Mouse (Mus musculus): ENCODE results near the gene Tnks2. TPM values are rescaled to one million over a fixed set of nuclear protein-coding genes. Genes with fewer than 3 reads are reported as not detected.

The Tnks2 gene
- polyA plus RNA-seq, 2 experiments = 74.9 to 82.9 TPM

DNA sequence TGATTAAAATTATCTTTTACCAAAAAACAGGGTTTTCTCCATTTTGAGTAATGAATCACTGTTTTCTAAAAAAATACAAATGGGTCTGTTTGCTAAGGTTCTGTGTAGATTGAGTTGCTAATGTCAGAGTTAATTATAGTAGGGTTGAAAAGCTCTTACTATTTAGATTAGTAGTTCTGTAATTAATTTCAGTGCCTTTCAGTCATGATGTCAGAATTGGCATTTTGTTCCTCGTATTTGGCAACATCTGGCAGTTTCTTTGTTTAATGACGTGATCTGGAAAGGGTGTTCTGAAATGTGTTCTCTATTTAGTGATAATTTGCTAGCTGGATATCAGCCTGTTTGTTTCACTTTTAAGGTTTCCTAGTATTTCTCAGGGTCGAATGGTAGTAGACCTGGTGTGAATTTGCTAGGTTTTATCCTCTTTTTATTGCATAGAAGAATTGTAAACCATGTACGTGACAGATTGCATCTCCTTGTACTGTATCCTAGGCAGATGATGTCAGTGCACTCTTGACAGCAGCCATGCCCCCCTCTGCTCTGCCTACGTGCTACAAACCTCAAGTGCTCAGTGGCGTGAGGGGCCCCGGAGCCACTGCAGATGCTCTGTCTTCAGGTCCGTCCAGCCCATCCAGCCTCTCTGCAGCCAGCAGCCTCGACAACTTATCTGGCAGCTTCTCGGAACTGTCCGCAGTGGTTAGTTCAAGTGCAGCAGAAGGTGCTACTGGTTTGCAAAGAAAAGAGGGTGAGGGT is 44.9 kb downstream of the Tnks2 start:
- TF ChIP-seq POLR2A (IDR thresholded peaks at IDR 0.05; ENCODE audit: borderline replicate concordance, extremely low read depth, insufficient read depth, insufficient read length) = no peak
- H3K27me3 ChIP-seq (ENCODE audit: control insufficient read depth, insufficient read depth, low read length) = no peaks in the 10 kb centered on the region
- no peak overlapping the region for H3K4me3 ChIP-seq (replicated peaks; ENCODE audit: low read length)
- H3K4me1 ChIP-seq (ENCODE audit: control insufficient read depth, insufficient read depth, low read length) = no peaks in the 10 kb centered on the region
- no peaks in the 10 kb centered on the region for H3K9me3 ChIP-seq (ENCODE audit: control insufficient read depth, low read length)
- ATAC-seq (ENCODE audit: low FRiP score, low read depth) (no peak), DNase-seq (ENCODE audit: low spot score) (no peak)
- WGBS = 65% methylated on average over 11 of the region's 11 CpGs
- H3K9ac ChIP-seq (ENCODE audit: low read depth, low read length, severe bottlenecking) = no peak overlapping the region
- H3K36me3 ChIP-seq (ENCODE audit: control insufficient read depth, insufficient read depth, low read length) = peaks cover 92% of the 10 kb centered on the region
- H3K4me2 ChIP-seq (replicated peaks; ENCODE audit: low read depth, low read length, severe bottlenecking) = no peak overlapping the region
- no peak overlapping the region for H3K27ac ChIP-seq (replicated peaks; ENCODE audit: low read depth, low read length)

DNA sequence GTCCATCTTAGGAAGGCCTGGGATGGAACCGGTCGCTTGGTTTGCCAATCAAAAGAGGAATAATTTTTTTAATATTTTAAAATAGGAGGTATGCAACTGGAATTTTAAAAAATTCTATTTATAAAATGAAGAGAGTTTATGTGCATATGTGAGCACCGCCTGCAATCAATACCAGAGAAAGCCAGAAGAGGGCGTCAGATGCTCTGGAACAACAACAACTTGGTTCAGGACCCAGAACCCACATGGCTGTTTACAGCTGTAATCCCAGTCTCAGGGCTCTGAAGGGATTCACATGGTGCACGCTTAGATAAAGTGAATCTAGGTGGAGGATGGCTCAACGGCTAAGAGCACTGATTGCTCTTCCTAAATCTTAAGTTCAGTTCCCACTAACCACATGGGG is 49.1 kb downstream of the Tnks2 start:
- DNase-seq (ENCODE audit: low spot score) (no peak), ATAC-seq (ENCODE audit: low FRiP score, low read depth) (peak; percentile 25; the same call in 1 of the 2 replicates)
- H3K4me2 ChIP-seq (replicated peaks; ENCODE audit: low read depth, low read length, severe bottlenecking) = no peak overlapping the region
- H3K4me1 ChIP-seq (ENCODE audit: control insufficient read depth, insufficient read depth, low read length) = no peaks in the 10 kb centered on the region
- TF ChIP-seq POLR2A (IDR thresholded peaks at IDR 0.05; ENCODE audit: borderline replicate concordance, extremely low read depth, insufficient read depth, insufficient read length) = no peak
- H3K36me3 ChIP-seq (ENCODE audit: control insufficient read depth, insufficient read depth, low read length) = peaks cover 91% of the 10 kb centered on the region
- H3K27ac ChIP-seq (replicated peaks; ENCODE audit: low read depth, low read length) = no peak overlapping the region
- WGBS = 80% methylated on average over 6 of the region's 6 CpGs
- no peak overlapping the region for H3K9ac ChIP-seq (ENCODE audit: low read depth, low read length, severe bottlenecking)
- no peaks in the 10 kb centered on the region for H3K9me3 ChIP-seq (ENCODE audit: control insufficient read depth, low read length)
- H3K4me3 ChIP-seq (replicated peaks; ENCODE audit: low read length) = no peak overlapping the region
- no peaks in the 10 kb centered on the region for H3K27me3 ChIP-seq (ENCODE audit: control insufficient read depth, insufficient read depth, low read length)

DNA sequence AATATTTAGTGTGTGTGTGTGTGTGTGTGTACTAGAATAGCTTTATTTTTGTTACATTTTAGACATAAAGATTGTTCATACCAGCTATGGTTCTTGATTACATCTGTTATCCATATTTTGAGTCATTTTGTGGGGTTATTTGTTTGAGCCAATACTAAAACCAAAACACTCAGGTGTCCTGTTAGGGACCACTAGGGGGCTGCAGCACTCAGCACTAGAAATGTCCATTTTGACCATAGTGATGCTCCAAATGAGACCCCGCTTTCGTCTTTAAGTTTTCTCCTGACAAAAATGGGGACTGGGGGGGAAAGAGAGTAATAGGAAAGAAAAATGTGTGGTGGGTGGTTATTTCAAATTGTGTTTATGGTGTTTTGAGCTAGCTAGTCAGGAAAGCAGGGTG is 52.3 kb downstream of the Tnks2 start:
- peaks cover 96% of the 10 kb centered on the region for H3K36me3 ChIP-seq (ENCODE audit: control insufficient read depth, insufficient read depth, low read length)
- H3K4me1 ChIP-seq (ENCODE audit: control insufficient read depth, insufficient read depth, low read length) = no peaks in the 10 kb centered on the region
- WGBS = 87% methylated on average over 2 of the region's 2 CpGs
- no peak overlapping the region for H3K9ac ChIP-seq (ENCODE audit: low read depth, low read length, severe bottlenecking)
- no peak overlapping the region for H3K27ac ChIP-seq (replicated peaks; ENCODE audit: low read depth, low read length)
- DNase-seq (ENCODE audit: low spot score) = no peak
- no peak overlapping the region for H3K4me2 ChIP-seq (replicated peaks; ENCODE audit: low read depth, low read length, severe bottlenecking)
- no peak overlapping the region for H3K4me3 ChIP-seq (replicated peaks; ENCODE audit: low read length)
- H3K9me3 ChIP-seq (ENCODE audit: control insufficient read depth, low read length) = no peaks in the 10 kb centered on the region
- TF ChIP-seq POLR2A (IDR thresholded peaks at IDR 0.05; ENCODE audit: borderline replicate concordance, extremely low read depth, insufficient read depth, insufficient read length) = no peak
- H3K27me3 ChIP-seq (ENCODE audit: control insufficient read depth, insufficient read depth, low read length) = no peaks in the 10 kb centered on the region
- ATAC-seq (ENCODE audit: low FRiP score, low read depth) = no peak

DNA sequence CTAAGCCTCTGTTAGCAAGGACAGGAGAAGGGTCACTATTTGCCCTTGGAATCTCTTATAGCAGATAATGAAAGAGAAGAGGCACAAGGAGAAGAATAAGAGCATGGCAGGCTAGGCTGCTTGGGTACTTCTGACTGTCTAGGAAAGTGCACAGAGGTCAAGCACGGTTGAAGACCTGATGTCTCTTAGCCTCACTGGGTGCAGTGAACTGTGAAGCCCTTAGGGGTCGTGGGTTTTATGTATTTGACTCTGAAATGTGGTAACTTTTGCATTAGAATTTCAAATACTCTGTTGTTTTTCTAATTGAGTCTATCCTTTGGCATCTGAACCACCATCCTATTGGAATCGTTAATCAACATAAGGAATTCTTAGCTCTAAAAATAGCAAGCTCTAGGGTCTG is 53.7 kb downstream of the Tnks2 start:
- H3K4me3 ChIP-seq (replicated peaks; ENCODE audit: low read length) = no peak overlapping the region
- H3K4me1 ChIP-seq (ENCODE audit: control insufficient read depth, insufficient read depth, low read length) = no peaks in the 10 kb centered on the region
- ATAC-seq (ENCODE audit: low FRiP score, low read depth) (no peak), DNase-seq (ENCODE audit: low spot score) (no peak)
- H3K4me2 ChIP-seq (replicated peaks; ENCODE audit: low read depth, low read length, severe bottlenecking) = no peak overlapping the region
- WGBS = 81% methylated on average over 3 of the region's 3 CpGs
- no peak overlapping the region for H3K27ac ChIP-seq (replicated peaks; ENCODE audit: low read depth, low read length)
- peaks cover 95% of the 10 kb centered on the region for H3K36me3 ChIP-seq (ENCODE audit: control insufficient read depth, insufficient read depth, low read length)
- no peak for TF ChIP-seq POLR2A (IDR thresholded peaks at IDR 0.05; ENCODE audit: borderline replicate concordance, extremely low read depth, insufficient read depth, insufficient read length)
- H3K27me3 ChIP-seq (ENCODE audit: control insufficient read depth, insufficient read depth, low read length) = no peaks in the 10 kb centered on the region
- H3K9ac ChIP-seq (ENCODE audit: low read depth, low read length, severe bottlenecking) = no peak overlapping the region
- no peaks in the 10 kb centered on the region for H3K9me3 ChIP-seq (ENCODE audit: control insufficient read depth, low read length)

DNA sequence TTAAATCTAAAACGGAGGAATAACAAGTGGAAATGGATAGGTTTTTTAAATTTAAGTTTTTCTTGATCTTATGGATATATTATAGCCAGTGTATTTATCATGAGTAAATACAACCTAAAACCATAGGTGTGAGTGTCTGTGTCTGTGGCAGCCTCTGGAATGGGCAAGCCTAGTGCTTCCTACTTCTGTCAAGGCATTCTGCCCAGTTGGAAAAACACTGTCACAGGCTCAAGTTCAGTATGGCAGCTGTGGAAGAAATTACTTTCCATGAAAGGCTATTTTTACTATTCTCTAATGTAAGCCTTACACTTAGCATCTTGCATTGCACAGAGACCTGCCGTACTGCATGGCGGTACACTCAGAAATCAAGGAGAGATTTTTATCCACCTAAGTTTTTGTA is 57.7 kb downstream of the Tnks2 start:
- Histone ChIP-seq H3K4me1 (ENCODE audit: control insufficient read depth, insufficient read depth, low read length) (no peaks in the 10 kb centered on the region), H3K4me3 (replicated peaks; ENCODE audit: low read length) (no peak overlapping the region), H3K9ac (ENCODE audit: low read depth, low read length, severe bottlenecking) (no peak overlapping the region), H3K27ac (replicated peaks; ENCODE audit: low read depth, low read length) (no peak overlapping the region), H3K9me3 (ENCODE audit: control insufficient read depth, low read length) (no peaks in the 10 kb centered on the region), H3K27me3 (ENCODE audit: control insufficient read depth, insufficient read depth, low read length) (no peaks in the 10 kb centered on the region), H3K36me3 (ENCODE audit: control insufficient read depth, insufficient read depth, low read length) (peaks cover 73% of the 10 kb centered on the region), H3K4me2 (replicated peaks; ENCODE audit: low read depth, low read length, severe bottlenecking) (no peak overlapping the region)
- DNase-seq (ENCODE audit: low spot score) (no peak), ATAC-seq (ENCODE audit: low FRiP score, low read depth) (no peak)
- no peak for TF ChIP-seq POLR2A (IDR thresholded peaks at IDR 0.05; ENCODE audit: borderline replicate concordance, extremely low read depth, insufficient read depth, insufficient read length)
- 91% methylated on average over 3 of the region's 3 CpGs for WGBS

All from limb, embryonic 14.5 days (tissue).